23 mouse cellular contexts compared by ENCODE assay signal in the genomic region with DNA sequence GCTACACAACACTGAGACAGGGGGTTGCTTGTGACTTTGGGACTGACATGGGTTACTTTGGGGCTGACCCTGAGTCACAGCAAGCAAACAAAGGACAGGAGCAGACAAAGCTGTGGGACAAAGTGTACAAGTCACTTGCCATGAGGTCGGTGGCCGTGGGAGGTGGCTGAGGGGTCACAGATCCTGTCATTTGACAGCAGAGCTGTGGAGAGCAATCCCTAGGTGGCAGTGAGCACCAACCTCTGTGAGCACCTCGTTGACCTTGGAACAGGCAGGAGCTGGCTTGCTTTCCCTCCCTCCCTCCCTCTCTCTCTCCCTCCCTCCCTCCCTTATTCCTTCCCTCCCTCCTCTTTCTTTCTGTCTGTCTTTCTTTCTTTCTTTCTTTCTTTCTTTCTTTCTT.
A peak's percentile ranks its signal among the peaks of the same experiment; 100 is the strongest.
DNase-seq lines count a peak whose midpoint lies in the region; ATAC-seq and TF ChIP-seq lines count a peak whose summit lies in the region.
"Had no signal": no experiment of that assay in that cellular context is flagged by ENCODE, and none has a peak within 500 bp of the region (broad histone marks: within the 10 kb centered on the region; RNA-seq: fewer than 3 reads in every experiment).

No protein-coding gene starts in this region.

- no peak for TF ChIP-seq POLR2A in lung, adult 2 months (IDR thresholded peaks at IDR 0.05; ENCODE audit: borderline replicate concordance, extremely low read depth, low read depth, low read length)

- no peaks in the 10 kb centered on the region for H3K9me3 ChIP-seq in heart, embryonic 12.5 days (replicated peaks)
- H3K9me3 ChIP-seq in intestine, postnatal 0 days (ENCODE audit: control insufficient read depth): no peaks in the 10 kb centered on the region
- no peaks in the 10 kb centered on the region for H3K9me3 ChIP-seq in intestine, embryonic 15.5 days
- no peaks in the 10 kb centered on the region for H3K9me3 ChIP-seq in neural tube, embryonic 13.5 days
- H3K9me3 ChIP-seq in neural tube, embryonic 15.5 days (replicated peaks): no peaks in the 10 kb centered on the region
- H3K9me3 ChIP-seq: forebrain, embryonic 12.5 days; stomach, embryonic 15.5 days had no signal

- peaks cover 31% of the 10 kb centered on the region for H3K4me1 ChIP-seq in heart, embryonic 12.5 days (replicated peaks)
- no peaks in the 10 kb centered on the region for H3K4me1 ChIP-seq in intestine, postnatal 0 days (replicated peaks; ENCODE audit: control insufficient read depth, insufficient read depth, low read length)
- H3K4me1 ChIP-seq in intestine, embryonic 15.5 days (replicated peaks): peaks cover 5% of the 10 kb centered on the region; the same call in 1 of the 2 replicates
- H3K4me1 ChIP-seq in neural tube, embryonic 13.5 days (replicated peaks): peaks cover 18% of the 10 kb centered on the region
- H3K4me1 ChIP-seq in neural tube, embryonic 15.5 days: peaks cover 13% of the 10 kb centered on the region; the same call in 1 of the 2 replicates
- H3K4me1 ChIP-seq in lung, adult 2 months (ENCODE audit: control insufficient read depth, insufficient read depth, low read length): no peaks in the 10 kb centered on the region; the same call in 1 of the 2 replicates
- H3K4me1 ChIP-seq: forebrain, embryonic 12.5 days; stomach, embryonic 15.5 days had no signal

- H3K4me3 ChIP-seq in heart, embryonic 12.5 days: no peak overlapping the region
- H3K4me3 ChIP-seq in intestine, postnatal 0 days (ENCODE audit: low read depth, low read length): no peak overlapping the region
- no peak overlapping the region for H3K4me3 ChIP-seq in intestine, embryonic 15.5 days (replicated peaks)
- no peak overlapping the region for H3K4me3 ChIP-seq in neural tube, embryonic 13.5 days
- H3K4me3 ChIP-seq in neural tube, embryonic 15.5 days (replicated peaks): no peak overlapping the region
- no peak overlapping the region for H3K4me3 ChIP-seq in lung, adult 2 months (replicated peaks; ENCODE audit: extremely low read depth, low read depth, low read length)
- H3K4me3 ChIP-seq: forebrain, embryonic 12.5 days; stomach, embryonic 15.5 days had no signal

- 45% methylated on average over 3 of the region's 3 CpGs for WGBS in heart, embryonic 12.5 days
- WGBS in intestine, postnatal 0 days: 51% methylated on average over 3 of the region's 3 CpGs
- WGBS in intestine, embryonic 15.5 days: 58% methylated on average over 3 of the region's 3 CpGs
- 35% methylated on average over 3 of the region's 3 CpGs for WGBS in neural tube, embryonic 13.5 days
- WGBS in neural tube, embryonic 15.5 days: 43% methylated on average over 3 of the region's 3 CpGs
- 66% methylated on average over 3 of the region's 3 CpGs for WGBS in lung, adult 2 months

- 0 out of 2 replicates have a peak, but pooled peaks have one; percentile 5 for TF ChIP-seq CTCF in intestine, postnatal 0 days (IDR thresholded peaks at IDR 0.05; ENCODE audit: low read depth)
- TF ChIP-seq CTCF in lung, adult 2 months (IDR thresholded peaks at IDR 0.05; ENCODE audit: insufficient read depth, low read length): no peak

- ATAC-seq in heart, embryonic 12.5 days (ENCODE audit: insufficient number of reproducible peaks, low FRiP score): no peak
- no peak for ATAC-seq in intestine, postnatal 0 days
- ATAC-seq in intestine, embryonic 15.5 days: no peak
- no peak for ATAC-seq in neural tube, embryonic 13.5 days (ENCODE audit: low read depth)
- ATAC-seq in neural tube, embryonic 15.5 days (ENCODE audit: low FRiP score): no peak
- ATAC-seq: hindbrain, embryonic 16.5 days had no signal

- no peaks in the 10 kb centered on the region for H3K27me3 ChIP-seq in heart, embryonic 12.5 days (replicated peaks)
- no peaks in the 10 kb centered on the region for H3K27me3 ChIP-seq in intestine, postnatal 0 days (replicated peaks; ENCODE audit: control insufficient read depth, insufficient read depth, low read length)
- H3K27me3 ChIP-seq in intestine, embryonic 15.5 days (replicated peaks): no peaks in the 10 kb centered on the region
- no peaks in the 10 kb centered on the region for H3K27me3 ChIP-seq in neural tube, embryonic 13.5 days
- H3K27me3 ChIP-seq in neural tube, embryonic 15.5 days (replicated peaks): no peaks in the 10 kb centered on the region
- H3K27me3 ChIP-seq: forebrain, embryonic 12.5 days; stomach, embryonic 15.5 days had no signal

- intact Hi-C loops in heart, postnatal 10 days (cut with DNase I): no loop called here

- DNase-seq in heart, postnatal 10 days: no peak
- no peak for DNase-seq in lung, adult 2 months
- DNase-seq: adrenal gland, postnatal 36 days; B cell, adult 2 months; cerebellum, adult 2 months; cerebellum, postnatal 36 days; gastrocnemius, postnatal 10 days; kidney, adult 18-20 months; kidney, postnatal 36 days; lung, embryonic 14.5 days; lung, postnatal 36 days; retina, postnatal 1 day; thymus, adult 18-20 months; thymus, postnatal 4 days had no signal

- H3K9ac ChIP-seq in heart, embryonic 12.5 days: no peak overlapping the region
- H3K9ac ChIP-seq in intestine, postnatal 0 days (ENCODE audit: low read depth, low read length): no peak overlapping the region
- H3K9ac ChIP-seq in intestine, embryonic 15.5 days: no peak overlapping the region
- H3K9ac ChIP-seq in neural tube, embryonic 13.5 days: no peak overlapping the region
- H3K9ac ChIP-seq in neural tube, embryonic 15.5 days (replicated peaks): no peak overlapping the region
- H3K9ac ChIP-seq: forebrain, embryonic 12.5 days; lung, embryonic 14.5 days; stomach, embryonic 15.5 days had no signal

- peak overlapping the region; percentile 56 for H3K27ac ChIP-seq in heart, embryonic 12.5 days (ENCODE audit: poor library complexity, severe bottlenecking)
- H3K27ac ChIP-seq in intestine, postnatal 0 days (ENCODE audit: low read depth, low read length): no peak overlapping the region
- no peak overlapping the region for H3K27ac ChIP-seq in intestine, embryonic 15.5 days
- peak overlapping the region; percentile 54; the same call in 1 of the 2 replicates for H3K27ac ChIP-seq in neural tube, embryonic 13.5 days (replicated peaks)
- H3K27ac ChIP-seq in neural tube, embryonic 15.5 days (replicated peaks): no peak overlapping the region
- H3K27ac ChIP-seq: forebrain, embryonic 12.5 days; stomach, embryonic 15.5 days had no signal

- no peak overlapping the region for H3K4me2 ChIP-seq in heart, embryonic 12.5 days
- no peak overlapping the region for H3K4me2 ChIP-seq in intestine, postnatal 0 days (replicated peaks; ENCODE audit: low read depth)
- no peak overlapping the region for H3K4me2 ChIP-seq in intestine, embryonic 15.5 days (replicated peaks)
- H3K4me2 ChIP-seq in neural tube, embryonic 13.5 days: no peak overlapping the region
- H3K4me2 ChIP-seq in neural tube, embryonic 15.5 days: no peak overlapping the region
- H3K4me2 ChIP-seq: forebrain, embryonic 12.5 days; heart, embryonic 11.5 days; lung, embryonic 14.5 days; stomach, embryonic 15.5 days had no signal

- peaks cover 16% of the 10 kb centered on the region for H3K36me3 ChIP-seq in heart, embryonic 12.5 days
- H3K36me3 ChIP-seq in intestine, postnatal 0 days (ENCODE audit: control insufficient read depth, insufficient read depth): peaks cover 6% of the 10 kb centered on the region
- H3K36me3 ChIP-seq in intestine, embryonic 15.5 days: no peaks in the 10 kb centered on the region
- no peaks in the 10 kb centered on the region for H3K36me3 ChIP-seq in neural tube, embryonic 13.5 days
- H3K36me3 ChIP-seq in neural tube, embryonic 15.5 days: no peaks in the 10 kb centered on the region
- H3K36me3 ChIP-seq: forebrain, embryonic 12.5 days; stomach, embryonic 15.5 days had no signal

Comparison
In these comparisons a context has a peak if more than half of its experiments do, and no peak if none do; other contexts are left out.
1. H3K27ac ChIP-seq: peak in heart, embryonic 12.5 days (single experiment) and neural tube, embryonic 13.5 days (single experiment); none in intestine, postnatal 0 days (single experiment), intestine, embryonic 15.5 days (single experiment) and neural tube, embryonic 15.5 days (single experiment).